Mouse (Mus musculus): ENCODE data around the gene 4930503B20Rik. TPM values are rescaled to one million over a fixed set of nuclear protein-coding genes. Genes with fewer than 3 reads are reported as not detected.

The 4930503B20Rik gene
- polyA plus RNA-seq, 1 experiment = not detected

DNA sequence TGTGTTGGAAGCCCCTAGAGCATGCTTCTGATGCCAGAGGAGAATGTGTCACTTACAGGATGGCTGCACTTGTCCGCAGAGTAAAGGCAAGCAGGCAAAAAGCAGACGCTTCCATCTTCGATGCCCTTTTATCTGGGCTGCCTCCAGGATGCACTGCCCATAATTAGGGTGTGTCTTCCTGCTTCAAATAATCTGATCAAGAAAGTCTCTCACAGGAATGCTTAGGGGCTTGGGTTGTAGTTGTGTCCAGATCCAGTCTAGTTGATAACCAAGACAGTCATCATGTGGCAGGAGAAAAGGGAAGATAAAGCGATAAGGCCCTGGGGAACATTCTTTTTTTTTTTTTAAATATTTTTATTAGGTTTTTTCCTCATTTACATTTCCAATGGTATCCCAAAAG is 35.6 kb downstream of the 4930503B20Rik start, which contains the start of gene Dnase2b:
Dnase2b (minus strand) TSS at position 101 of the 400 bp plus-strand sequence.
- WGBS = 86% methylated on average over 4 of the region's 4 CpGs

DNA sequence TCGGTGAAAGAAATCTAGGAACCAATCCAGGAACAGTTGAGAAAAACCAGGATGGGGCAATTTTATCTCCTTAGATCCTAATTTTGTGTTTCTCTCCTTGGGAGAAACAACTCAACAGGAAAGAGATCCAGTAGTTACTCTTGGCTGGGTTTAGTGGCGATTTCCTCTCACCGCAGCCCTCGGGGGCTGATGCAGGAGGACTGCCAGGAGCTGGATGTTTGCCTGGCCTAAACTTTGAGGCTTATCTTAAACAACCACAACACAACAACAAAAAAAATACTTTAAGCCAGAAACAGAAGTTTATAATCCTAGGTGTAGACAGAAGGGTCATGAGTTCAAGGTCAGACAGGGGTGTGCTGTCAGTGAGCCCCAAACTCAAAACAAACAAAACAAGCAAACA is 39.3 kb downstream of the 4930503B20Rik start:
- no peaks in the 10 kb centered on the region for H3K4me1 ChIP-seq (ENCODE audit: control insufficient read depth, insufficient read depth, insufficient read length, low read length)
- H3K27me3 ChIP-seq (ENCODE audit: control insufficient read depth, insufficient read depth, low read length) = no peaks in the 10 kb centered on the region
- TF ChIP-seq POLR2A (IDR thresholded peaks at IDR 0.05; ENCODE audit: low read depth, low read length) = no peak
- no peak for TF ChIP-seq CTCF (IDR thresholded peaks at IDR 0.05; ENCODE audit: extremely low read depth, insufficient read length, insufficient replicate concordance, low read depth, low read length)
- no peaks in the 10 kb centered on the region for H3K36me3 ChIP-seq (ENCODE audit: control insufficient read depth, insufficient read depth, low read length)
- 79% methylated on average over 4 of the region's 4 CpGs for WGBS
- H3K4me3 ChIP-seq (ENCODE audit: low read depth, low read length) = no peak overlapping the region
- H3K27ac ChIP-seq (ENCODE audit: insufficient read depth, low read depth, low read length) = no peak overlapping the region

More for the DNA sequence above, 35.6 kb downstream of the 4930503B20Rik start, which contains the start of gene Dnase2b:
- Histone ChIP-seq H3K4me1 (ENCODE audit: control insufficient read depth, insufficient read depth, insufficient read length, low read length) (no peaks in the 10 kb centered on the region), H3K4me3 (ENCODE audit: low read depth, low read length) (no peak within 1 kb of the TSS), H3K36me3 (ENCODE audit: control insufficient read depth, insufficient read depth, low read length) (no peaks in the 10 kb centered on the region), H3K27me3 (ENCODE audit: control insufficient read depth, insufficient read depth, low read length) (no peaks in the 10 kb centered on the region), H3K27ac (ENCODE audit: insufficient read depth, low read depth, low read length) (no peak within 1 kb of the TSS)
- no peak for TF ChIP-seq CTCF (IDR thresholded peaks at IDR 0.05; ENCODE audit: extremely low read depth, insufficient read length, insufficient replicate concordance, low read depth, low read length)

- Histone ChIP-seq H3K4me3 (ENCODE audit: low read depth, low read length) (no peak overlapping the region), H3K36me3 (ENCODE audit: control insufficient read depth, insufficient read depth, low read length) (no peaks in the 10 kb centered on the region), H3K27me3 (ENCODE audit: control insufficient read depth, insufficient read depth, low read length) (no peaks in the 10 kb centered on the region), H3K27ac (ENCODE audit: insufficient read depth, low read depth, low read length) (no peak overlapping the region), H3K4me1 (ENCODE audit: control insufficient read depth, insufficient read depth, insufficient read length, low read length) (no peaks in the 10 kb centered on the region)
- TF ChIP-seq CTCF (IDR thresholded peaks at IDR 0.05; ENCODE audit: extremely low read depth, insufficient read length, insufficient replicate concordance, low read depth, low read length) = no peak
- no peak for TF ChIP-seq POLR2A (IDR thresholded peaks at IDR 0.05; ENCODE audit: low read depth, low read length)
- 82% methylated on average over 4 of the region's 4 CpGs for WGBS
Measured at GRCm38 (mm10) chr3:146611261-146611660, 39.9 kb downstream of the 4930503B20Rik start.

DNA sequence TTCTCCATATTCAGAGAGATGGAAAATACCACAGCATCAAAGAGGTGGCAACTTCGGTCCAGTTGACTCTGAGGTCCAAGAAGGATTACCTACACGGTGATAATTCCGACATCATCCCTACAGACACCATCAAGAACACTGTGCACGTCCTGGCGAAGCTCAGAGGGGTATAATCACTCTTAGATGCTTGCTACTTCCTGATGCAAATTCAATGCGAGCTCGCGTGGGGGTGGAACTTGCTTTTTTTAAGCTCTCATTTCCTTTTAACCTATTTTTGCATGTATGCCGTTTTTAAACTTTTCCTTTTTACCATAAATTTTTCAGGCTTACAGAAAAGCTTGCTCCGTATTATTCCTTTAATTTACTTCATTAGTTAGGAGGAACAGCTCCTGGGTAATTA is 40.8 kb downstream of the 4930503B20Rik start:
- Histone ChIP-seq H3K27ac (ENCODE audit: insufficient read depth, low read depth, low read length) (no peak overlapping the region), H3K4me3 (ENCODE audit: low read depth, low read length) (no peak overlapping the region), H3K4me1 (ENCODE audit: control insufficient read depth, insufficient read depth, insufficient read length, low read length) (no peaks in the 10 kb centered on the region), H3K36me3 (ENCODE audit: control insufficient read depth, insufficient read depth, low read length) (no peaks in the 10 kb centered on the region), H3K27me3 (ENCODE audit: control insufficient read depth, insufficient read depth, low read length) (no peaks in the 10 kb centered on the region)
- TF ChIP-seq CTCF (IDR thresholded peaks at IDR 0.05; ENCODE audit: extremely low read depth, insufficient read length, insufficient replicate concordance, low read depth, low read length) = no peak
- no peak for TF ChIP-seq POLR2A (IDR thresholded peaks at IDR 0.05; ENCODE audit: low read depth, low read length)
- 75% methylated on average over 10 of the region's 10 CpGs for WGBS

DNA sequence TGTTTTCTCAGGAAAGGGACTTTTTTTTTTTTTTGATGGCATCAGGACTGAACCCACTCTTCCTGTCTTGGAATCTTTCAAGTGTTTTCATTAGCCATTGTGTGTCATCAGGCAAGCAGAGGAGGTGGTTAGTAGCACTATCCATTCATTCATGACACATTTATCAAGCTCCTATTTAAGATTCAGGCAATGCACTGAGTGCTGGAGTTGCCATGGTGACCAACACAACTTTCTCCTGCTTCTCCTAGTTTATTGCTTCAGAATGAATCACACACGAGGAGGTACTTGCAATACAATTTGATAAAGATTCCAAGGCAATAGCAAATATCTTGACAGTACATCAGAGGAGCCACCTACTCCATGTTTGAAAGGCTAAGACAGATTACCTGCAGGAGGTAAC is 43.7 kb downstream of the 4930503B20Rik start:
- Histone ChIP-seq H3K4me1 (ENCODE audit: control insufficient read depth, insufficient read depth, insufficient read length, low read length) (no peaks in the 10 kb centered on the region), H3K36me3 (ENCODE audit: control insufficient read depth, insufficient read depth, low read length) (no peaks in the 10 kb centered on the region), H3K4me3 (ENCODE audit: low read depth, low read length) (no peak overlapping the region), H3K27ac (ENCODE audit: insufficient read depth, low read depth, low read length) (no peak overlapping the region), H3K27me3 (ENCODE audit: control insufficient read depth, insufficient read depth, low read length) (no peaks in the 10 kb centered on the region)
- TF ChIP-seq CTCF (IDR thresholded peaks at IDR 0.05; ENCODE audit: extremely low read depth, insufficient read length, insufficient replicate concordance, low read depth, low read length) = no peak
- TF ChIP-seq POLR2A (IDR thresholded peaks at IDR 0.05; ENCODE audit: low read depth, low read length) = no peak
- 13% methylated on average over 1 of the region's 1 CpGs for WGBS

DNA sequence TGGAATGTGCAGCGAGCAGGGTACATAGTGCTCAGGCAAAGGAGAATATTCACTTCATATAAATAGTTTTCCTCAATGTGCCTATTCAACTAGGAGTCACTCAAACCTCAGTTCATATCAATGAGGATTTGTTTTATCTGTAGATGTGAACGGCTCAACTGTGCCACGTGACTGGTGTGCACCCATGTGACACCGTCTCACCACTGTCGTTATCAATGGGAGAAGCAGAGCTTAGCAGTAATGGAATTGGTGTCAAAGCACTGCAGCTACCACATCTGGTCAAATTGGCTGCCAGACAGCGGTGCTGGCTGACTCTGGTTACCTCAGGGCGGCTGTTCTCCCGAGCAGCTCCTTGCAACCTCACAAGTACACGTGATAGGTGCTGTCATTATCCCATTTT is 46.5 kb downstream of the 4930503B20Rik start:
- Histone ChIP-seq H3K27ac (ENCODE audit: insufficient read depth, low read depth, low read length) (no peak overlapping the region), H3K4me1 (ENCODE audit: control insufficient read depth, insufficient read depth, insufficient read length, low read length) (no peaks in the 10 kb centered on the region), H3K27me3 (ENCODE audit: control insufficient read depth, insufficient read depth, low read length) (no peaks in the 10 kb centered on the region), H3K4me3 (ENCODE audit: low read depth, low read length) (no peak overlapping the region), H3K36me3 (ENCODE audit: control insufficient read depth, insufficient read depth, low read length) (no peaks in the 10 kb centered on the region)
- no peak for TF ChIP-seq CTCF (IDR thresholded peaks at IDR 0.05; ENCODE audit: extremely low read depth, insufficient read length, insufficient replicate concordance, low read depth, low read length)
- no peak for TF ChIP-seq POLR2A (IDR thresholded peaks at IDR 0.05; ENCODE audit: low read depth, low read length)
- 73% methylated on average over 9 of the region's 9 CpGs for WGBS

GRCm38 (mm10) chr3:146602531-146602930 is 48.6 kb downstream of the 4930503B20Rik start:
- no peaks in the 10 kb centered on the region for H3K27me3 ChIP-seq (ENCODE audit: control insufficient read depth, insufficient read depth, low read length)
- no peaks in the 10 kb centered on the region for H3K36me3 ChIP-seq (ENCODE audit: control insufficient read depth, insufficient read depth, low read length)
- H3K4me1 ChIP-seq (ENCODE audit: control insufficient read depth, insufficient read depth, insufficient read length, low read length) = no peaks in the 10 kb centered on the region
- no peak overlapping the region for H3K27ac ChIP-seq (ENCODE audit: insufficient read depth, low read depth, low read length)
- WGBS = 85% methylated on average over 3 of the region's 3 CpGs
- no peak overlapping the region for H3K4me3 ChIP-seq (ENCODE audit: low read depth, low read length)
- no peak for TF ChIP-seq POLR2A (IDR thresholded peaks at IDR 0.05; ENCODE audit: low read depth, low read length)
- no peak for TF ChIP-seq CTCF (IDR thresholded peaks at IDR 0.05; ENCODE audit: extremely low read depth, insufficient read length, insufficient replicate concordance, low read depth, low read length)

GRCm38 (mm10) chr3:146601205-146601604 is 49.9 kb downstream of the 4930503B20Rik start:
- Histone ChIP-seq H3K27me3 (ENCODE audit: control insufficient read depth, insufficient read depth, low read length) (no peaks in the 10 kb centered on the region), H3K4me3 (ENCODE audit: low read depth, low read length) (no peak overlapping the region), H3K4me1 (ENCODE audit: control insufficient read depth, insufficient read depth, insufficient read length, low read length) (no peaks in the 10 kb centered on the region), H3K27ac (ENCODE audit: insufficient read depth, low read depth, low read length) (no peak overlapping the region), H3K36me3 (ENCODE audit: control insufficient read depth, insufficient read depth, low read length) (no peaks in the 10 kb centered on the region)
- WGBS = 81% methylated on average over 2 of the region's 2 CpGs
- no peak for TF ChIP-seq POLR2A (IDR thresholded peaks at IDR 0.05; ENCODE audit: low read depth, low read length)
- TF ChIP-seq CTCF (IDR thresholded peaks at IDR 0.05; ENCODE audit: extremely low read depth, insufficient read length, insufficient replicate concordance, low read depth, low read length) = no peak

All from small intestine, adult 2 months (tissue).